Mouse (Mus musculus) brain, embryonic 18.5 days (tissue): ENCODE results near the gene Tmprss9.
A peak's percentile ranks its signal among the peaks of the same experiment; 100 is the strongest.

Source experiments
- DNase-seq: peaks from one replicate; pipeline ENCODE4 v3.0.0-alpha.2; 2012; ENCODE audit warnings: low read depth, low spot score

The Tmprss9 gene

DNA sequence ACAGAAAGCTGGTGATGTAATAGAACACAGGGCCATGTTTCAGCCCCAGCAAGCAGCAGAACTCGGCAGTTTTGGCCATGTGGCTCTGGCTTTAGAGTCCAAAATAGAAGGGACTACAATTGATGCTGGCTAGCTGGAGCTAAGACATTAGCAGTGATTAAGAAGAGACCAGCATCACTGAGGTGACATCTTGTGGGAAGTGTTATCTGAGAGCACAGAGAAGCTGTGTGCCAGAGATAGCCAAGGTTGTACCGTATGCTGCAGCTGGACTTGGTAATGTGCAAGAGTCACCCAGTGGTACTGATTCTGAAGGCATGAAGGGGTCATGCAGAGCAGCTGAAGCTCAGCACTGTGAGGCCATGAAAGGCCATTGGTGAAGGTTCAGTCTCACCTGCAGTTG lies 43.6 kb downstream of the Tmprss9 start:
- no peak for DNase-seq

DNA sequence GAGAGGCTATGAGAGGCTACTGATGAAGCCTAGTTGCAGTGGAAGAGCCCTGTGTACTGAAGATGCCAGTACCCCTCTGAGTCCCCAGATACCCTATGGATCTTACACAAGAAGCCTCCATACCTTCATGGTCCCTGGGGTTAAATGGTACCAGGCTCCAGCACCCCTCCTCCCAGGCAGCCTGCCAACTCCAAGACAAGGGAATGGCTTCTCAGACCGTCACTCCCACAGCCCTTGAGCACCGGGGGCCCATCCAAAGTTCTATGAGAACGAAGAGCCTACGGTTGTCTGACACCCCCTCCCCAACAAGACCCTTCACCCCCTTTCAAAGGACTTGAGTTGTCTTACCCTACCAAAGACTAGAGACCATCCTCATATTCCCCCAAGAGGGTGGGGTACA lies 44.1 kb downstream of the Tmprss9 start:
- no peak for DNase-seq

DNA sequence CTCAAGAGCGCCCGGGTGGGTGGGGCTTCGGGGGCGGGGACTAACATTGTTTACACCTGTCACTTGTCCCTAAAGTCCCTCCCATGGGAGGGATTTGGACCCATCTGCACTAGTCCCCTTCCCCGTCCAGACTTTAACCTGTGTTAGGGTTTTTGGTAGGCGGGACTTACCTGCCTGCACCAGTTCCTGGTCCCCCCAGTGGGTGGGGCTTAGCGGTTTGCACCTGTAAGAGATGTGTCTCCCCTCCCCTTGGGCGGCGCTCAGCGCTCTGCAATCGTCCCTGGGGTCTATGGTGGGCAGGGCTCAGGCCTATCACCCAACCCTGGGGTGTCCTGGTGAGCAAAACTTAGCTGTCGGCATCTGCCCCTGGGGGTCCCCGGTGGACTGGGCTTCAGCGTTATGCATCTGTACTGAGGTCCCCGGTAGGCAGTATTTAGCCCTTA lies 45.7 kb downstream of the Tmprss9 start:
- no peak for DNase-seq

DNA sequence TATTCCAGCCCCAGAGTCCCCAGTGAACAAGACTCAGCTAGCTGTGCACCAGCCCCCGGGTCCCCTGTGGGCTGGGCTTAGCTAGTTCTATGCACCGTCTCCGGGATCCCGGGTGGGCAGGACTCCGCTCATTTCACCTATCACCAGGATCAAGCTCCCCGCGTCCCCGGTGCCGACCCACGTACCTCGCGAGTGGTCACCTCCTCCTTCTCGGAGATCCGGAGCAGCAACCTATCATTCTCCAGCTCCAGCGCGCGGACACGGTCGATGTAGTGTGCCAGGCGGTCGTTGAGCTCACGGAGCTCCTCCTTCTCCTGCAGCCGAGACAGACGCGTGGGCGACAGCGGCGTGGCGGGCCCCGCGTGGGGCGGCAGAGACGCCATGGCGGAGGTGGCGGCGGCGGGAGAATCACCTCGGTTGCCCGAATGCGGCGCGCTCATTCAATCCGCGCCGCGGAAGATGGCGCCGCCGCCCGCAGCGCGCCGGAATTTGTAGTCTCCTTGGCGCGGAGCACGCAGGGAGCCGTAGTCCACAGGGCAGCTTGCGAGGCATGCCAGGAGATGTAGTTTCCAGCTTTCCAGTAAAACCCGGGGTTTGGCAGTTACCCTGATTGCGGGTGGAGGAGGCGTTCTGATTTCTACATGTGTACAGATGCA lies 46.3 kb downstream of the Tmprss9 start, which contains the start of gene Lmnb2:
Gene Lmnb2, minus strand, starts transcription at position 467 of the 656 bp plus-strand sequence.
- no peak for DNase-seq

DNA sequence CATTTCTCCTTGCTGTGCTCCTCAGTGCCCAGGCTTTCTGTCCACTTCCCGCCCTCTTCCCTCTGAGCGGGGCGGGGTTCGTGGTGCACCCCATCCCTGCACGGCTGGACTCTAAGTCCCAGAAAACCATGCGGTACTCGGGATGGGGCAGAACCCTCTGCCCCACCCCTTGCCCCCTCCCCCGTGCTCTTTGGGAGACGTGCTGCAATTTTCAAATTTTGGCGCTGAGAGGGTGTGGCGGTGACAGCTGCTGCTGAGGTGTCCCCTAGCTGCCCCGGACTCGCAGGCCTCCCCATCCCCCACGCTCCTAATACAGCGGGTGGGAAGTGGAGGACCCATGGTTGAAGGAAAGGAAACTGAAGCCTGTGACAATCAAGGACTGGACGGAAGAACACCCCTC lies 50.3 kb downstream of the Tmprss9 start:
- DNase-seq, result no peak

DNA sequence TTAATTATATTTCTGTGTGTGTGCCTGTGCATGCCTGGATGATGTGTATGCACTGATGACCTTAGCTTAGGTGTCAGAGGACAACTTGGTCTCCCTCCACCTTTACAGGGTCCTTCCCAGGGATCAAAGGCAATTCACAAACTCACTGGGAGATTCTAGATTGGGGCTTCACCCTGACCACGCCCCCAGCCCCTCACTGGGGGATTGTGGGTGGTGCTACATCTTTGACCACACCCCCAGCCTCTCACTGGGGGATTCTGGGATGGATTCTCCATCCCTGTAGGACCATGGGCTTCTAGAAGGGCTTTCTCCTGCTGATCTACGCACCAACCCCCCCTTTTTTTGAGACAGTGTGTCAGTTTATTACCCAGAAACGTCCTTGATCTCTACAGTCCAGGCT lies 53.8 kb downstream of the Tmprss9 start:
- DNase-seq, result no peak

DNA sequence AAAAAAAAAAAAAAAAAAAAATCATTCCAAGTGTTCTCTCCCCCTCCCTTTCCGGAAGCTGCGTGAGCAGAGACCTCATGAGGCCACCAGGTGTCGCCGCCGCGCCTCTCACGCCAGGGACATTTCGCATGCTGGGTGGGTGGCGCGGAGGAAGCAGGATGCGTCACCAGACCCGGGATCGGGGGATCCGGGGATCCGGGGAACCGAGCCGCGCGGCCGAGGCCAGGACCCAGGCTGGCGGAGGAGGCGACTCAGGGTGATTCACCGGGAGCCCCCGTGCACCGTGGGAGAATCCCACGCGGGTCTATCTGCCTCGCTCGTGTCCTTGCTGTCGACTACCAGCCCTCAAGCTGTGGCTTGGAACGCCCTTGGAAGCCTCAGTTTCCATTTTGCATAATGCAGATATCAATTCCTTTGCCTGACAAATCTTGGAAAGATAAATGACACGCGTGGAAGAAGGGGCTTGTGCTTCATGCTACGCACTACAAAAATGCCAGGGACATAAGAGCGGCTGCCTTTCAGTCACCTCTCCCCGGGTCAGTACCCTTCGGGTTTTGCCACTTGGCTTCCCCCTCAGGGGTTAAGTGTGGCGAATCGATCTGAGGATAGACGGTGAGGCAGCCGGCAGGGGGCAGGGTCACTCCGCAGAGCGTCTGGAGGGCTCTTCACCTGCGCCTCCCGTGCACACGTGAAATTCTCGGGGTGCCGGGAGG lies 57.1 kb downstream of the Tmprss9 start:
- peak; percentile 77 for DNase-seq

DNA sequence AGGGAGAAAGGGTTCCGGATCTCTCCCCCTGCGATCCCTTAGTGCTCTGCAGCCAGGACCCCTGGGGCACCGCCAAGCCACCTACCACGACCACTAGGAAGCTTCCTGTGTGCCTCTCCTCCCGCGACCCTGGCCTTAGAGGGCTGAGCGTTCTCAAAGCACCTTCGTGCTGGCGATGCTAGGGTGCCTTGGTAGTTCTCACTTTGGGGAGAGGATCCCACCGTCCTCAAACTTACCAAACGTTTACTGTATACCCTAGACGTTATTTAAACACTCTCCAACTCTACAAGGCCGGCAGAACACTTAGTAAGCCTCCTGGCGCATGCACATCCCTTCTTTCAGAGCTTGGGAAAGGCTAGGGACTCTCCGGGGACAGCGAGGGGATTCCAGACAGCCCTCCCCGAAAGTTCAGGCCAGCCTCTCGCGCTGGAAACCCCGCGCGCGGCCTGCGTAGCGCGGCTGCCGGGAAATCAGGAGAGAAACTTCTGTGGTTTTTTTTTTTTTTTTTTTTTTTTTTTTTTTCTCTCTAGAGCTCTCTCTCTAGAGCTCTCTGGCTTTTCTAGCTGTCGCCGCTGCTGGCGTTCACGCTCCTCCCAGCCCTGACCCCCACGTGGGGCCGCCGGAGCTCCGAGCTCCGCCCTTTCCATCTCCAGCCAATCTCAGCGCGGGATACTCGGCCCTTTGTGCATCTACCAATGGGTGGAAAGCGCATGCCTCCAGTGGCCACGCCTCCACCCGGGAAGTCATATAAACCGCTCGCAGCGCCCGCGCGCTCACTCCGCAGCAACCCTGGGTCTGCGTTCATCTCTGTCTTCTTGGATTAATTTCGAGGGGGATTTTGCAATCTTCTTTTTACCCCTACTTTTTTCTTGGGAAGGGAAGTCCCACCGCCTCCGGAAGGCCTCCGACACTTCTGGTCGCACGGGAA lies 57.9 kb downstream of the Tmprss9 start, which contains the start of gene Gadd45b:
Gene Gadd45b, plus strand, starts transcription at position 775 of the 928 bp plus-strand sequence.
- peak; percentile 98 for DNase-seq

DNA sequence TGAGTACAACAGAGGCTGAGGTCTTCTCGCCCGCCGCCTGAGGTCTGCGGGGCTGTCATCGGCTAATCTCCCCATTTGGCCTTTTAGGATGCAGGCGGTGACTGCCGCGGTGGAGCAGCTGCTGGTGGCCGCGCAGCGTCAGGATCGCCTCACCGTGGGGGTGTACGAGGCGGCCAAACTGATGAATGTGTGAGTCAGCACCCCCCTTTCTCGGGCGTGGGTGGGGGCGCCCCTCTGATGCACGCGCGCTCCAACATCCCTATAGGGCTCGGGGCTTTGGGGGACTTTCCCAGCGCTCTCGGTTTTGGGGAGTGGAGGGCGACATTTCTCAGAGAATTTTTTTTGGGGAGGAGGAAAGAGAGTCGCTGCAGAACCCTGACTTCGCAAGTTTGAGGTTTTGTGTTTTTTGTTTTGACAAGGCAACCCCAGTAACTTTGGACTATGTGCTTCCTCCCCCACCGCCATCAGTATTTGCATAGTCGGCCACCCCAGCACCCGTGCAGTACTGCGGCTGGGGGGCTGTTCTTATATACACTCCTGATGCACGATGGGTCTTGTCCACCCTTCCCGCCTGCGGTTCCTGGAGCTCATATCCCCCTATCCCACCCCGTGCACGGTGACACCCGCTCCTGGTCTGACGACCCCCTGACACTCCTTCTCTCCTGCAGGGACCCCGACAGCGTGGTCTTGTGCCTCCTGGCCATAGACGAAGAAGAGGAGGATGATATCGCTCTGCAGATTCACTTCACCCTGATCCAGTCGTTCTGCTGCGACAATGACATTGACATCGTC lies 58.9 kb downstream of the Tmprss9 start:
- DNase-seq, result no peak

DNA sequence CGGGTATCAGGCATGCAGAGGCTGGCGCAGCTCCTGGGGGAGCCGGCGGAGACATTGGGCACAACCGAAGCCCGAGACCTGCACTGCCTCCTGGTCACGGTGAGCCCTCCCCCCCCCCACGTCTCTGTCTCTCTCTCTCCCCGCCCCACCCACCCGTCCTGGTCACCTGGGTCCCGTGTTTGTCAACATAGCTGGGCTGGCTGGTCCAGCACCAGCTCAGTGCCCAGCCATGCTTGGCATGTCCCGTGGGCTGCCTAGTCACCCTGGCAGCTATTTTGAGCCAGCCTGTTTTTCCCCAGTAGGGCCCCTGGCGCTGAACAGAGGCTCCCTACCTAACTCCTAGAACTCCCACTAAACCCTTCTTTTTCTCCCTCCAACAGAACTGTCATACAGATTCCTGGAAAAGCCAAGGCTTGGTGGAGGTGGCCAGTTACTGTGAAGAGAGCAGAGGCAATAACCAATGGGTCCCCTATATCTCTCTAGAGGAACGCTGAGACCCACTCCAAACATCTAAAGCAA lies 59.6 kb downstream of the Tmprss9 start:
- DNase-seq, result no peak

DNA sequence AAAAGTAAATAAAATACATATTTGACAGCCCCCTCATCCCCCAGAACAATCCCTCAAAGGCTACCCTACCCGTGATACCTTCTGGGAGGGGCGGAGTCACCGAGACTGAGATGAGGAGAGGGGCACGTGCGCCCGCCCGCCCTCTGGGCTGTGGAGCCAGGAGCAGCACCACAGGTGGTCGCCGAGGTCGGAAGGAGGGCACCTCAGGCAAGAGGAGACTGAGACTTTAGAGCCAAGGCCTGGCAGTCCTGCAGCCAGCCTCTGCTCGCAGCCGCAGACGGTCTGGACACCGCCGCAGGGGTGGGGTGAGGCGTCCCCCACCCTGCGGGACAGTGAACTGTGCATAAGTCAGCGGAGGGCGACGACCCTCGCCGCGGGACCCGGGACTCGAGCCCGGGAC lies 60.0 kb downstream of the Tmprss9 start:
- DNase-seq, result no peak

DNA sequence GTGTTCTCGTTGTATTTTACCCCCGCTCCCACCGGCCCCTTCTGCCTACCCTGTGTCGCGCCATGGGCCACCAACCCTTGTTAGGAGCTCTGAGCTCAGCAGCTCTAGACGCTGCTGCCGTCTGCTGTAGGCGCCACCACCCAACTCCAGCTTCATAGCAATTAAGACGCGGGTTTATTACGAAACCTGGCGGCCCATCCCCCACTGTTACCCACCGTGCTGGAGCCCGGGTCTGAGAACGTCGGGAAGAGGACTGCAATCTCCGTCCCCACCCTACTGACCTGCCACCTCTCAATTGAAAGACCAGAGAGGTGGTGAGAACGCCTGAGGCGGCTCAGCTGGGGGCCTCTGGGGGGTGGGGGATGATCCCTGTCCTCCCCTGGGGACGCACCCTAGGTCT lies 60.6 kb downstream of the Tmprss9 start:
- DNase-seq, result no peak

DNA sequence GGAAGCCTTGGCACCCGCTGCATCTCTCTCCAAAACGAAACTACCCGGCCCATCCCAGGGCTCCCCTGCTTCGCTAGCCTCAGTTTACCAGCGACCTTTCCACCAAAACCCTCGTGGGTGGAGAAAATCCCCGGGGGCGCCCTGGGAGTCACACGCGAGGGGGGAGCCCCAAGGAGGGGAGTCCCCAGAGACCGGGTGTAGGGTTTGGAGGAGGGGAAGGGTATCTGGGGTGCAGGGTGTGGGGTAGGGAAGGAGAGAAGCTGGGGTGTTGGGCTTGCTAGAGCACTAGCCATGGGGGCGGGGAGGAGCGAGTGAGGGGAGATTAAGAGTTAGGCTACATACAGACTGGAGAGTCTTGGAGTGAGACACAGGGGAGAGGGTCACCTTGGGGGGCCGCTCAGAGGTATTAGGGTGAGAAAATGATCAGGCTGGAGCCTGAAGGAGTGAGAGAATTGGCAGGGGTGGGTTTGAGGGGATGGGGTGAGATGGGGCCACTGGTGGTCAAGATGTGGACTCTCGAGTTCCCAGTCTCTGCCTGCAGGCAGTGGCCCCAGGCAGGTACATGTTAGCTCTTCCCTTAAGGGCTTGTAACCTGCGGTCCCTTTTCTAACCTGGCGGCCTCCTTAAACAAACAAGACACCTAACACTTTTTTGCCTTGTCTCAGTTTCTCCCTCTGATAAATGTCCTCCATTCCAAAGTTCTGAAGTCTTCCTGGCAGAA lies 61.2 kb downstream of the Tmprss9 start:
- DNase-seq, result no peak

DNA sequence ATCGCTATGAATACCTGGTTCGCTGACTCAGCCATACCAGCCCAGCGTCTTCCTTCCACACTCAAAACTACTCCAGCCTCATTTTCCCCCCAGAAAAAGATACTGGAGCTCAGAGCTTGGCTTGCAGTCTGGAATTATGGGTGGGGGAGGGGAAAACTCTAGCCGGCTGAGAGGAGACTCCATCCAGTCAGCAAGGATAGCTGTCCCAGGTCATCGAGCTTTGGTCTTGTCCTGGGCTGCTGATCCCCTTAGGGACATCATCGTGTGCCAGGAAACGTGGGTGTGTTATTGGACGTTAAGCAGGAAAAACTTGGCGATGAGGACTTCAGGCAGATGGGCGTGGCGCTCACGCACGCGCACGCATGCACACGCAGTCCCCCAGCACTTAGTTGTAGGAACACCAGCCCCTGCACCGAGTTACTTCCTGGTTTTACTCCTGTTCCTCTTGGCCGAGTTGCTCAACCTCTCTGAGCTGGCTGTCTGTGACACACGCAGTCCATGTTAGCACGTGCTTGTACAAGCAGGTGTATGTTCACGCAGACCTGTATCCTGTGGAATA lies 61.9 kb downstream of the Tmprss9 start:
- DNase-seq, result no peak

DNA sequence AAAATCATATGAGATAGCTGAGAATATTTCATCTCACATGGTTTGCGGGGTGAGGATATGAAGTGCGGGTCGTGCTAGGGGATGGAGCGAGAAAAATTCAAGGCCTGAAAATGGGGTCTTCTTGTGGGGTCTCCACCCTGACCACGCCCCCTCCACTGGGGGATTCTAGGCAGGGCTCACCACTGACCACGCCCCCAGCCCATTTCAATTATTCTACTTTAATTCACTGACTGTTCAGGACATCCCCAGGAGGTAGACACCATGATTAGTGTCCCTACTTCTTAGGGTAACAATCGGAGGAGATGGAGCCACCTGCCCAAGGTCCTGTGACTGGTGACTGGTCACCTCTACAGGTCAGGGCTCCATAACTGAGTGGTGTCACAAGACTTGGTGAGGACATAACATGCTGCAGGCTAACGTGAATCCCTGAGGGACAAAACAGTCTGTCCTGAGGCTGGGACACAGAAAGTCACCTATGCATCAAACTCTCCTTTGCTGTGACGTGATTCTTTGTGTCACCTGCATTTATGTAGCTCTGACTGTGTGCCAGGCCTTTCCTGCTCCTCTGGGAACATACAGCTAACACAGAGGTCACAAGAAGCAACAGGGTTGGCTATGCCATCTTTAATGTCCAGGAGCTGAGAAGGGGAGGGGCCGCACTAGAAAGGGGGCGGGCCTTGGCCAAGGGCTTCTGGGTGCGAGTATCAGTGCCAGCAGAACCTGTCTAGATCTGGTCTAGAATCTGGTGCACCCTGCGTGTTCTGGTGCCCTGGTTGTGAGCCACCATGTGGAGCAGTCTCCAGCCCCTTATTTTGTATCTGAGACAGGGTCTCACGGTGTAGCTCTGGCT lies 62.7 kb downstream of the Tmprss9 start:
- no peak for DNase-seq

DNA sequence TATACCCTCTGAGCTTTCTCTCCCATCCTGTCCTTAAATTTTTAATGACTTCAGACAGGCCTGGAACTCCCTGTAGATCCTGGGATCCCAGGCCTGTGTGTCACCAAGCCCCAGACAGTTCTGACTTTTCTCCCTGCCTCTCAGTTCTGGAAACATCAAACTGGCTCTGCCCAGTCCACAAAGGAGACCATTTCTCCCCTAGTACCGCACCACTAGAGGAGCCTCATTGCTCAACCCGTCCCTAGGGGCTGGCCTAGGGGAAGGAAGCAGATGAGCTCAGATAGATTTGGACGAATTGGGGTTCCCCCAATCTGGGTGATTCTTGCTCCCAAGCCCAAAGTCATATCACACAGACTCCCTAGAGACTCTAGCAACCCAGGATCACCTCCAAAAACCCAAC lies 63.6 kb downstream of the Tmprss9 start:
- no peak for DNase-seq

DNA sequence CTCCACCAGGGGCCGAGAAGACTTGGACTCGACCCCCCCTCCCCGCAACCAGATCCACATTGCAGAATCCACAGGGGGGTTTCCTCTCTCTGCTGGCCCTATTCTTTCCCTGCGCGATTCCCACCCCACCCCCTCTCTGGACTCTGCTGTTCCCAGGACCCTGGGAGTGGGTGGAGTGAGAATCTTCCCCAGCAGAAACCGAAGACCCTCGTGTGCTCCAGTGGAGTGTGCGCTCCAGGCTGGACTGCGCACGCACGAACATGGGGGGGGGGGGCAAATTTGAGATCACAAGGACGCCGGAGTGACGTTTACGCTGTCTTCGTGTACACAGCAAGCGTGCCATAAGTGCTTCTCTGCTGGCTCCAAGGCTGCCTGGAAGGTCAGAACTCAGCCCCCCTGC lies 64.0 kb downstream of the Tmprss9 start:
- no peak for DNase-seq

DNA sequence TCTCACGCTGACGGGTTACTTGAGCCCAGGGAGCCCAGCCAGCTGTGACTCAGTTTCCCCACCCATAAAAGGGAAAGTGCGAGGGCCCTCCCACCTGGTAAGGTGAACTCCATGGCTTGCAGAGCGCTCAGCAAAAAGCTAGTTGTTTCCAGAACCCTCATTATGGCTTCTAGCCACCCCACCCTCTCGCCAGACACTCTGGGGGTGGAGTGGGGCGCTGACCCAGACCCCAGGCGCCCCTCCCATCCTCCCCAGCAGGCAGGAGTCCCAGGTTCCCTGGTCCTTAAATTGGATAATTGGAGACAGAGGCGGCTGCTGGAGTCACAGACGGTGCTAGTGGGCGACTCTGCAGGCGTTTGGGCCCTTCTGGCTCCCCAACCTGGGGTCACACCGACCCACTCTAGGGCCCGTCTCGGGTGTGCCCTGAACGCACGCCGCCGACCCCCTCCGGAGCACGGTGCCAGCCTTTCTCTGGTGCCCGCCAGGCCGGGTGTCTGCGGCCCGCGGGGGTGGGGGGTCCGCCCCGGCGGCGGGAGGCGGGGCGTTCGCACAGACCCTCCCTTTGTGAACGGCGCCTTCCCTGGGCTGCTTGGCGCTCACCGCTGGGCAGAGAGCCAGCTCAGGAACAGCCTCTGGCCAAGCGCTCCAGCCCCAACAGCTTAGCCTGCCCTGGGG lies 64.6 kb downstream of the Tmprss9 start:
- DNase-seq, result no peak

DNA sequence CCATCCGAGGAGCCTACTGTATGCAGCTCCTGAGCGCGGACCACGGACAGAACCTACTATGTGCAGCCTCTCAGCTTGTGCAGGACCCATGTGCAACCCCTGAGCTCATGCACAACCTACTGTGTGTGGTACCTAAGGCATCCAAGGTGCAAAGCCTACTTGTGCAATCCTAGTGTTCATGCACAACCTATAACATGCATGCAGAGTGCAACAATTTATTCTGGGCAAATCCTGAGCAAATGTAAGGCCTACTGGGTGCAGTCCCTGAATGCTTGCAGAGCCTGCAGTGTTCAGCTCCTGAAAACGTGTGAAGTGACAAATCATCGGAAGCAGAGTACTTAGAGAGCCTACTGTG lies 65.1 kb downstream of the Tmprss9 start:
- DNase-seq, result no peak
